Mouse (Mus musculus): ENCODE measurements around the gene Ccdc136.

The Ccdc136 gene

DNA sequence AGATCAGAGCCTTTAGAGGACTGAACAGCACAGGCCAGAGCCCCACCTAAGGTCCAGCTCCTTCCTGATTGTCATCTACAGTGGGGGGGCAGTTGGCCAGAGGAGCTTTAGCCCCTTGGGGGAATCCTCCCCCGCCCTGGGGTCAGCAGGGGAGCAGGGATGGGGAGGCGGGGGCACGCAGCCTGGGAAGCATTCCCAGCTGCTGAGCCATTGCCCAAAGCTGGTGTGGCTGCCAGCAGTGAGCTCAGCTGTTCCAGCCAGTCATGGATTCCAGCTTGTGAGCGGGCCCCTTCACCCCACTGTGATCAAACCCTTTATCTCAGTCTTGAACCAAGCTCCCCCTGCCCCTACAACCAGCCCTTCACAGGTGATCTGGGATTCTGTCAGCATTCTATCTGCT lies 43.1 kb downstream of the Ccdc136 start:
- no peak for DNase-seq (ENCODE audit: low spot score)

DNA sequence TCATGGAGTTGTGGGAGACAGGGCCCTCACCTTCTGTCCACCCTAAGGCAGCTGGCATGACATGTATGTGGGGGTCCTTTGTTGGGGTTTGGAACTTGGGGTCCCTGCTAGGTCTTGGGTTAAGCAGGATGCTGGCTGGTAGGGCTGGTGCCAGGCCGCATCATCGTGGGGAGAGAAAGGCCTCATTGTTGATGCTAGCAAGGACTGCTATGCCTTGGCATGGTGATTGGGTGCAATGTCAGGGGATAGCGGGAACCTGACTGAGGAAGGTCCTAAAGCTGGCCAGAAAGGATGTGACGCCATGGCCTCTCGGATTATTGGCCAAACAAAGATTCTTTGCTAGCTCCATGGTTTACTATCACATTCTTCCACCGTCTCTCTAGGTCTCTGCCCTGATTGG lies 43.7 kb downstream of the Ccdc136 start:
- DNase-seq (ENCODE audit: low spot score): no peak

DNA sequence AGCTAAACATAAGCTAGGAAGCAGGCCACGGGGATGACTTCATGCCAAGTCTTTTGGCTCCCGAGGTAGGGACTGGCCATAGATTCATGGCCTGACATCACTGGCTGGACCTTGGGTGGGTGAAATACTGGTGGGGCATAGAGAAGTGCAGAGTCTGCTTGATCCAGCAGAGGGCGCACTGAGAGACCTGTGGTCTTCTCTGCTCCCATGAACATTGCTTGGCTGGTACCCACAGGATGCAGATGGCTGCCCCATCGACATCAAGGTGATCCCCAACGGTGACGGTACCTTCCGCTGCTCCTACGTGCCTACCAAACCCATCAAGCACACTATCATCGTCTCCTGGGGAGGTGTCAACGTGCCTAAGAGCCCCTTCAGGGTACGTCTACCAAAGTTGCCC lies 48.7 kb downstream of the Ccdc136 start:
- DNase-seq (ENCODE audit: low spot score): peak; percentile 25

DNA sequence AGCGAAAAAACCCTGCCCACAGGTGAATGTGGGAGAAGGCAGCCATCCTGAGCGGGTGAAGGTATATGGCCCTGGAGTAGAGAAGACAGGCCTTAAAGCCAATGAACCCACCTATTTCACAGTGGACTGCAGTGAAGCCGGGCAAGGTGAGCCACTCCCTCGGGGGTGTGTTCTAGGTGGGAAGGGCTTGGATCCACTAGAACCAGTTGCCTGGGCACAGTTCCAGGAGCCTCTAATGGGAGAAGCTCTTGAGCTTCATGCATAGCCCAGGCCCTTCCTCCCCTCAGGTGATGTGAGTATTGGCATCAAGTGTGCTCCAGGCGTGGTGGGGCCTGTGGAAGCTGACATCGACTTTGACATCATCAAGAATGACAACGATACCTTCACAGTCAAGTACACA lies 49.2 kb downstream of the Ccdc136 start:
- no peak for DNase-seq (ENCODE audit: low spot score)

DNA sequence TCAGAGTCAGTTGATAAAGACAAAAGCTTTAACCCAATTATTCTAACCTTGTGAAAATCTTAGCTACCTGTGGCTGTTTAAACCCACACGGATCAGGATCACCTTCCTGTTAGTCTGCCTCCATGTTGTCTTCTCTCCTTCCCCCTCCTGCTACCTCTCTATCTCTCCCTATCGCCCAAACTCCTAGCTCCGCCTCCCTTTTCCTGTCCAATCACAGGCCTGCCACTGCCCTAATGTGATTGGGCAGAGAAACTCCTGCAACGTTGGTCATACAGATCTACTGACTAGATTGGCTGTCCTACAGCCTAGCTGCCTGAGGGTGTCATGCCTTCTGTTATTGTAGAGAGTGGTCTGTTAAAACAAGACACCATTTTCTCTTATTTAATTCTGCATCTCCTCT lies 53.7 kb downstream of the Ccdc136 start:
- DNase-seq (ENCODE audit: low spot score): no peak

DNA sequence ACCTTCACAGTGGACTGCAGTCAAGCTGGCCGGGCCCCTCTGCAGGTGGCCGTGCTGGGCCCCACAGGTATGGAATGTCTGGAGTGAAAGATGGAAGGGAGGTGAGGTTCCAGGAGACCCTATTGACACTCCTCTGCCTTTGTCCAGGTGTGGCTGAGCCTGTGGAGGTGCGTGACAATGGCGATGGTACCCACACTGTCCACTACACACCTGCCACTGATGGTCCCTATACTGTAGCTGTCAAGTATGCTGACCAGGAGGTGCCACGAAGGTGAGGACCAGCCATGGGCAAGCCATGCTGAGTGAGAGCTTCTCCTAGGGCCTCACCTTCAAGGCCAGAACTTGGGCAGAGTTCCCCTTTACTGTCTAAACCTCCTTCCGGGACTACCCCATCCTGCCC lies 54.6 kb downstream of the Ccdc136 start:
- no peak for DNase-seq (ENCODE audit: low spot score)

DNA sequence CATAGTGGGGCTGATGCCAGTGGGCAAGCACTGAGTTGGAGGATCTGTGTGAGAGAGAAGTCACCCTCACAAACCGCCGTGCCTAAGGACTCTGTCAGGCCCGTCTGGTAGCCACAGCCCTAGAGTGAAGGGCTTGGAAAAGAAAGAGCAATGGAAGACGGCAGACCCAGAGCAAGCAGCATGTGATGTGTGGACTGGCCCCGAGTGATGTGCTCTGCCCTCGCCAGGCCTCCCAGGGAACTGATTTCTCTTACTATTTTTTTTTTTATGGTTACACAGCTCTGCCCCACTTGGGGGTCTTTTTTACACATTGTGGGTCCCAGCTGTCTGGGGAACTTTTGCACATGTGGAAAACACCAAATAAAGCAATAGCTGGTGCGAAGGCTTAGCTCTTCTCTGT lies 65.4 kb downstream of the Ccdc136 start:
- no peak for DNase-seq (ENCODE audit: low spot score)

DNA sequence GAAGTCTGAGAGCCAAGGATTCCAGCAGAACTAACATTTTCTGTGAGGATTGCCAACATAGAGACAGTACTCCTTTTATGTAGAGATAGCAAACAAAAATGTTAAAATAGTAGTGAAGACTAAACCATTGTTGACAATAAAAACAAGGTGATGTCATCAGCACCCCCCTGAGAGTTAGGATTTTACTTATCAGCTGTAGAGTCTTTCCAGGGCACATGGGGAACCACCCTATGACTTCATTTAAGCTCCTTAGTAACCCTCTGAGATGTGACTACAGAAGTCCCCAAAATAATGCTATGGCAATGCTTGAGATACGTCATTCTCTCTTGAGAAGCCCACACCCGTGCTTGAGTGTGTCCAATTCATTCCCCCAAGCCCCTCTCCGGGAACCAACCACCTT lies 67.3 kb downstream of the Ccdc136 start:
- no peak for DNase-seq (ENCODE audit: low spot score)

DNA sequence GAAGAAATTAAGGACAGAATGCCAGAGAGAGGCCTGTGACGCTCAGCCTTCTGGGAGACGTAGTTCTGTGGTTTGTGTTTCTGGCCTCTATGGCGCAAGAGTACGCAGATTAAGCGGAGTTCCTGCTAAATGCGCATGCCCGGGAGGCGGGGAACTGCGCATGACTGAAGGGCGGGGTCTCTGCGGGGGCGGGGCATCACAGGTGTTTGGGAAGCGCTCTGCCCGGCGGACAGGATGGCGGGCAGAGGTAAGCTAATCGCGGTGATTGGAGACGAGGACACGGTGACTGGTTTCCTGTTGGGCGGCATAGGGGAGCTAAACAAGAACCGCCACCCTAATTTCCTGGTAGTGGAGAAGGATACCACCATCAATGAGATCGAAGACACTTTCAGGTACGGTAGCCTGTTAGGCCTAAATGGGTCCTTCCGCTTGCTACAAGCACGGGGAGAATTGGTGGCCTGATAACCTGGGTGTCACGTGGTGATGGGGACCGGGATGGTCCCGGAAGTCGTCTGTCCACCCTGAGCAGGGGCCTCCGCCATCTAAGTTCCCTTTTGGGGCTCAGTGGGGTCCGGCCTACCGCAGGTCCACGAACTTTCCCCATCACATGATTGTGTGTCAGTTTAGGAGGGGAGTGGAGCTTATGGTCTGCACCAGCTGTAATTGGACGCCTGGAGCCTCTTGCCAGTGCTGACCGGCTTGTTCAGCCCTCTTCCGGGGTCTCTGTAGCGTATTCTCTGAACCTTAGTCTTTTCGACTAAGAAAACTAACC lies 71.7 kb downstream of the Ccdc136 start, which contains the start of gene Atp6v1f:
Gene Atp6v1f, plus strand, starts transcription at position 136 of the 772 bp plus-strand sequence.
- peak; percentile 90 for DNase-seq (ENCODE audit: low spot score)

DNA sequence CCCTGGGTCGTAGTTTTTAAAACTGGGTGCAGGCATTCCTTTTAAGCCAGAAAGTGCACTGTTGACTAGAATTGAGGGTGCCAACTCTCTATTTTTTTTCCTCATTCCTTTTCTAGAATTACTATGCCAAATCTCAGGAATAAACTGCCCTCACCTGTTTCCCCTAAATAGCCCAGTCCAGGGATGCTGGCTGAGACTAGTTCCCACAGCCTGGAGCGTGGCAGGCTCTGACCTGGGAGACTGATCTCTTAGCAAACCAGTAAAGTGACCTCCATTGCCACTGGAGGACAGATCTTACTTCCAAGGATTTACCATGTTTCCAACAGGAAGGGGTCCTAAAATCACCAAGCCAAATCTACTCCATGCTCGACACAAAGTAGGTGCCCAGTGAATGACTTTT lies 72.7 kb downstream of the Ccdc136 start:
- DNase-seq (ENCODE audit: low spot score): no peak

DNA sequence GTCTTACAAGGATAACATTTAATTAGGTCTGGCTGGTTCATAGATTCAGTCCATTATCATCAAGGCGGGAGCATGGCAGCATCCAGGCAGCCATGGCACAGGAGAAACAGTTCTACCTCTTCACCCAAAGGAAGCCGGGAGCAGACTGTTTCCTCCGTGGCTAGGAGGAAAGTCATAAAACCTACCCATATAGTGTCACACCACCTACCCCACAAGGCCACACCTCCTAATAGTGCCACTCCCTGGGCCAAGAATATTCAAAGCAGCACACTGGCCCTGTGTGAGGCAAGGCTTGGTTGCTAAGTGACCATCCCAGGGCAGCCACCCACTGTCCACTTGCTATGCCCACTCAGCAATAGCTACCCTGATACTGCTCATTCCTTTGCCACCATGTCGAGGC lies 75.0 kb downstream of the Ccdc136 start, which contains the start of gene Atp6v1fnb:
Gene Atp6v1fnb, plus strand, starts transcription at position 301 of the 400 bp plus-strand sequence.
- DNase-seq (ENCODE audit: low spot score): no peak

DNA sequence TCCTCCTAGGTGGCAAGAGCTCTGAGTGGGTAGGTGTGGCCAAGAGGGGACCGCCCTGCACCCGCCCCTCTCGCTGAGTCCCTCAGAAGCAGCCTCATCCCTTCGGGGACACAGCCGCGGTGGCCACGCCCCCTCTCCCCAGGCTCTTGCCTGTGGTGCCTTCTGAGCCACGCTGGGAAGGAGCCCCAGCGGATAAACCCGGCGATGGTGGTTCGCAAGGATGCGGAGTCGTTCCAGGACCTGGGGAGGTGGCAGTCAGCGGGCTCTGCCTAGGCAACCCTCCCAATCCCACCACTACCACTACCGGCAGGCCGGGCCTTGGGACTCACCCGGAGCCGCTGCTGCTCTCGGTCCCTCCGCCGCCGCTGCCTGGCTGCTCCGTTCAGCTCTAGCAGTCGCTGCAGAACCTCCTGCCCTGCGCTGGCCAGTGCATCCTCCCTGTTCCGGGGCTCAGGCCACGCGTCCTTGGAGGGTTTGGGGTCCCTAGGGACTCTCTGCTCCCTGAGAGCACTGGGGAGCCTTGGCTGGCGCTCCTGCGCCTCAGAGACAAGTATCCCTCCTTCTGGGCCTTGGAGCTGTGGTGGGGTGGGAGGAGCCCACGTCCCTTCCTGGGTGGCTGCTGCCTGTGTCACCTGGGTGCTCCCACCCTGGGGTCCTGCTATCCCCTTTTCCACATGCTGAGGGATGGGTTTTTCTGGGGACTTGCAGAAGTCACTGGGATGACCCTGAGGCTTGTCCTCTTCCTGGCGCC lies 78.0 kb downstream of the Ccdc136 start:
- peak; percentile 55 for DNase-seq (ENCODE audit: low spot score)

DNA sequence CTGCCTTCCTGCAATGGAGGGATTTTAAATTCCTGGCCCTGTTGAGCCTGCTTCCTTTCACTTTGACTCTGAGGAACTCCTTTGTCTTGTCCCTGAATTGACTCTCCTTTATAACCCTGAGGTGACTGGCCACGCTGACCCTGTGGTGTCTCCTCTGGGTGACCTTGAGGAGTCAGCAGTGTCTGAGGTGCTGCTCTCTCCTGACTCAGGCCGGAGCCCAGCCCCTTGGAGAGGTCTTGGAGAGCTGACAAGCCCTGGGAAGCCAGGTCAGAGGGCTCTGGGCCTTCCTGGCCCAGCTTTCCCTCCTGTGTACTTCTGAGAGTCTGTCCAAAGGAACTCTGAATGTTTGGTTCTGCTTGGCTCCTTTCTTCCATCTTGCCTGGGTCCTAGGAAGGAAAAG lies 78.6 kb downstream of the Ccdc136 start:
- no peak for DNase-seq (ENCODE audit: low spot score)
